Mouse (Mus musculus) neural tube, embryonic 11.5 days (tissue): Measurements from ENCODE around the gene Olfr868. TPM values are rescaled to one million over a fixed set of nuclear protein-coding genes. Genes with fewer than 3 reads are reported as not detected.

Experiments used
- polyA plus RNA-seq: library from polyadenylated mRNA; unstranded; fragments of >200 nt; fragmentation: Nextera tagmentation; extraction: Ambion mirVana; gene quantifications from 2 replicates; pipeline ENCODE4 v1.2.1, GENCODE M21; 2014

Gene Olfr868
- polyA plus RNA-seq, 1 experiment from 2014 or later, result not detected

Other genes with a start within 250 kb of the Olfr868 start
- gene Olfr860, start 248.9 kb upstream of the Olfr868 start, polyA plus RNA-seq, result not detected in 2 replicates
- gene Olfr862, start 210.6 kb upstream of the Olfr868 start, polyA plus RNA-seq, result not detected in 2 replicates
- 0.22 and 0.27 TPM in 2 replicates for gene Olfr77, start 181.8 kb upstream of the Olfr868 start, polyA plus RNA-seq
- gene Olfr866, start 70.6 kb upstream of the Olfr868 start, polyA plus RNA-seq, result not detected in 2 replicates
- gene Olfr867, start 41.1 kb upstream of the Olfr868 start, polyA plus RNA-seq, result not detected in 2 replicates
- gene Olfr869, start 30.4 kb downstream of the Olfr868 start, polyA plus RNA-seq, result not detected in 2 replicates
- not detected in 2 replicates for gene Olfr870, start 75.4 kb downstream of the Olfr868 start, polyA plus RNA-seq
- gene Olfr871, start 113.6 kb downstream of the Olfr868 start, polyA plus RNA-seq, result not detected in 2 replicates
- gene Olfr872, start 138.5 kb downstream of the Olfr868 start, polyA plus RNA-seq, result not detected in 2 replicates
- gene Olfr39, start 183.7 kb downstream of the Olfr868 start, polyA plus RNA-seq, result not detected in 2 replicates
- gene Olfr873, start 199.9 kb downstream of the Olfr868 start, polyA plus RNA-seq, result not detected in 2 replicates
- not detected in 2 replicates for gene Olfr18, start 237.5 kb downstream of the Olfr868 start, polyA plus RNA-seq